Mouse (Mus musculus): ENCODE results near the gene Kdm5b.

The Kdm5b gene

GRCm38 (mm10) chr1:134589676-134590075 is 29.7 kb downstream of the Kdm5b start:
- no peak for DNase-seq (ENCODE audit: low spot score in 2 of 2)

GRCm38 (mm10) chr1:134591773-134592172 is 31.8 kb downstream of the Kdm5b start:
- DNase-seq (ENCODE audit: low spot score in 2 of 2): peak in 1 of 2 experiments; percentile 5

GRCm38 (mm10) chr1:134597339-134598054 is 37.5 kb downstream of the Kdm5b start:
- no peak for DNase-seq (ENCODE audit: low spot score in 2 of 2)

- no peak for DNase-seq (ENCODE audit: low spot score in 2 of 2)
These were observed 44.1 kb downstream of the Kdm5b start for GRCm38 (mm10) chr1:134604086-134604485.

- no peak for DNase-seq (ENCODE audit: low spot score in 2 of 2)
These were observed 45.7 kb downstream of the Kdm5b start for GRCm38 (mm10) chr1:134605670-134606069.

- DNase-seq (ENCODE audit: low spot score in 2 of 2): no peak
These were observed 46.4 kb downstream of the Kdm5b start for GRCm38 (mm10) chr1:134606381-134606780.

GRCm38 (mm10) chr1:134607279-134607678 is 47.3 kb downstream of the Kdm5b start:
- DNase-seq (ENCODE audit: low spot score in 2 of 2): no peak

GRCm38 (mm10) chr1:134609172-134609571 is 49.2 kb downstream of the Kdm5b start:
- DNase-seq (ENCODE audit: low spot score in 2 of 2): no peak

GRCm38 (mm10) chr1:134614554-134614953 is 54.6 kb downstream of the Kdm5b start:
- DNase-seq (ENCODE audit: low spot score in 2 of 2): no peak

GRCm38 (mm10) chr1:134614988-134615387 is 55.0 kb downstream of the Kdm5b start:
- no peak for DNase-seq (ENCODE audit: low spot score in 2 of 2)

GRCm38 (mm10) chr1:134617656-134618055 is 57.7 kb downstream of the Kdm5b start:
- DNase-seq (ENCODE audit: low spot score in 2 of 2): no peak

GRCm38 (mm10) chr1:134625325-134625724 is 65.4 kb downstream of the Kdm5b start:
- DNase-seq (ENCODE audit: low spot score in 2 of 2): no peak

- DNase-seq (ENCODE audit: low spot score in 2 of 2): no peak
These were observed 69.5 kb downstream of the Kdm5b start for GRCm38 (mm10) chr1:134629455-134629854.

GRCm38 (mm10) chr1:134634296-134634695 is 74.3 kb downstream of the Kdm5b start:
- DNase-seq (ENCODE audit: low spot score in 2 of 2): no peak

GRCm38 (mm10) chr1:134636245-134636644 is 76.3 kb downstream of the Kdm5b start:
- no peak for DNase-seq (ENCODE audit: low spot score in 2 of 2)

- DNase-seq (ENCODE audit: low spot score in 2 of 2): peak in 1 of 2 experiments; percentile 36
These were observed 76.7 kb downstream of the Kdm5b start for GRCm38 (mm10) chr1:134636684-134637083.

GRCm38 (mm10) chr1:134638041-134638440 is 78.1 kb downstream of the Kdm5b start:
- DNase-seq (ENCODE audit: low spot score in 2 of 2): no peak

GRCm38 (mm10) chr1:134638522-134638921 is 78.6 kb downstream of the Kdm5b start:
- DNase-seq (ENCODE audit: low spot score in 2 of 2): peak in 1 of 2 experiments; percentile 15

- no peak for DNase-seq (ENCODE audit: low spot score in 2 of 2)
These were observed 79.5 kb downstream of the Kdm5b start for GRCm38 (mm10) chr1:134639460-134639859.

GRCm38 (mm10) chr1:134641507-134641906 is 81.5 kb downstream of the Kdm5b start:
- no peak for DNase-seq (ENCODE audit: low spot score in 2 of 2)

GRCm38 (mm10) chr1:134643702-134644101 is 83.7 kb downstream of the Kdm5b start:
- DNase-seq (ENCODE audit: low spot score in 2 of 2): no peak

GRCm38 (mm10) chr1:134645408-134646200 is 85.6 kb downstream of the Kdm5b start:
- no peak for DNase-seq (ENCODE audit: low spot score in 2 of 2)

All from thymus, postnatal 10 days (tissue).